Mouse (Mus musculus): ENCODE measurements around the gene Cryga. TPM values are rescaled to one million over a fixed set of nuclear protein-coding genes. Genes with fewer than 3 reads are reported as not detected.

Gene Cryga
- total and polyA plus RNA-seq, 3 experiments, result not detected

DNA sequence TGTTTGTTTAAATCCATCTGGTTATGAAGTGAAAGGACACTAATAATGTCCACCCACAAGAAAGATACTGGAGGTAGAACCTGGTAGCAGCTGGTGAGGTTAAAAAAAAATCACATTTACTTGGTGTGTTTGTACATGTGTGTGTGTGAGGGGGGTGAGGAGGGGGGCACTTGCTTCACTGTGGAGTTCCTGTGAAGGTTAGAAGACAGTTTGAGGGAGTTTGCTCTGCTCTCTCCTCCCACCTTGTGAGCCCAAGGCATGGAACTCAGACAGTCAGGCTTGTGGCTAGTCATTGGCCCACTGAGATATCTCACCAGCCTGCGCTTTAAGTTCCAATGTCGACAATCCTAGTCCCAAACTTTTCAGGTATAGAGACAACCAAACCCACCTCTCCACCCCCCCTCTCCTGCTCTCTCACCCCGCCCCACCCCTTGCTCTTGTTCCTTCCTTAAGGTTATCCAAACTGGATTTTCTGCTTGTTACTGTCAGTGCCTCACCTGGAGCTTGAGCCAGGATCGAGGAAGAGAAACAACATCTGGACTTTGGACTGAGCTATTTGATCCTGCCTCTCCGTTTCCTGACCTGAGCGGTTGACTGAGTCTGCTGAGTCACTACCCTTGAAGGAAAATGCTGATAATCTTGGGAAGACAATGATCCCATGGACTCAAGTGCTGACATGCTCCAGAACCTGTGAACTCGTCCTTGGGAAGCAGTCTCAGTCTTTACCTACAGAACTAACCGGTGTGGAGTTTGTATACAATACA, 15.2 kb upstream of the Cryga start:
- Histone ChIP-seq H3K27me3 (ENCODE audit: control insufficient read depth, insufficient read depth, low read length) (no peaks in the 10 kb centered on the region), H3K4me3 (no peak overlapping the region), H3K27ac (no peak overlapping the region), H3K4me1 (ENCODE audit: control insufficient read depth, insufficient read depth, low read length) (no peaks in the 10 kb centered on the region), H3K79me2 (replicated peaks; ENCODE audit: control insufficient read depth, insufficient read depth, low read length) (no peaks in the 10 kb centered on the region), H3K9ac (ENCODE audit: low read depth, low read length) (no peak overlapping the region), H3K36me3 (ENCODE audit: control insufficient read depth, insufficient read depth, low read length) (no peaks in the 10 kb centered on the region)
- intact Hi-C loops (cut with DNase I), result no loop called here
- no peak for DNase-seq
- TF ChIP-seq EP300 (IDR thresholded peaks at IDR 0.05; ENCODE audit: insufficient read depth, low read depth, low read length) (no peak), CTCF (IDR thresholded peaks at IDR 0.05) (no peak), POLR2A (IDR thresholded peaks at IDR 0.05; ENCODE audit: insufficient read depth, low read depth, low read length) (no peak)
- 60% methylated on average over 8 of the region's 8 CpGs for WGBS

GRCm38 (mm10) chr1:65113536-65114172, 10.5 kb upstream of the Cryga start:
- no peaks in the 10 kb centered on the region for H3K27me3 ChIP-seq (ENCODE audit: control insufficient read depth, insufficient read depth, low read length)
- TF ChIP-seq CTCF (IDR thresholded peaks at IDR 0.05), result no peak
- no peak for TF ChIP-seq POLR2A (IDR thresholded peaks at IDR 0.05; ENCODE audit: insufficient read depth, low read depth, low read length)
- TF ChIP-seq EP300 (IDR thresholded peaks at IDR 0.05; ENCODE audit: insufficient read depth, low read depth, low read length), result no peak
- DNase-seq, result no peak
- no peak overlapping the region for H3K9ac ChIP-seq (ENCODE audit: low read depth, low read length)
- WGBS, result 87% methylated on average over 5 of the region's 5 CpGs
- no peaks in the 10 kb centered on the region for H3K36me3 ChIP-seq (ENCODE audit: control insufficient read depth, insufficient read depth, low read length)
- no peak overlapping the region for H3K4me3 ChIP-seq
- no peaks in the 10 kb centered on the region for H3K79me2 ChIP-seq (replicated peaks; ENCODE audit: control insufficient read depth, insufficient read depth, low read length)
- H3K27ac ChIP-seq, result no peak overlapping the region
- intact Hi-C loops (cut with DNase I), result no loop called here
- no peaks in the 10 kb centered on the region for H3K4me1 ChIP-seq (ENCODE audit: control insufficient read depth, insufficient read depth, low read length)

GRCm38 (mm10) chr1:65112807-65113196, 9.6 kb upstream of the Cryga start:
- peak in 1 of 2 experiments; percentile 24 for DNase-seq
- 40% methylated on average over 14 of the region's 14 CpGs for WGBS
- no peaks in the 10 kb centered on the region for H3K79me2 ChIP-seq (replicated peaks; ENCODE audit: control insufficient read depth, insufficient read depth, low read length)
- H3K4me1 ChIP-seq (ENCODE audit: control insufficient read depth, insufficient read depth, low read length), result no peaks in the 10 kb centered on the region
- H3K27ac ChIP-seq, result peak overlapping the region; percentile 58
- intact Hi-C loops (cut with DNase I), result loop anchor here (1.0 kb wide), 1 partner anchor 66 kb away; no protein-coding TSS in a partner anchor
- no peak for TF ChIP-seq POLR2A (IDR thresholded peaks at IDR 0.05; ENCODE audit: insufficient read depth, low read depth, low read length)
- no peak for TF ChIP-seq CTCF (IDR thresholded peaks at IDR 0.05)
- TF ChIP-seq EP300 (IDR thresholded peaks at IDR 0.05; ENCODE audit: insufficient read depth, low read depth, low read length), result no peak
- peak overlapping the region; percentile 28; the same call in 1 of the 2 replicates for H3K4me3 ChIP-seq
- no peaks in the 10 kb centered on the region for H3K36me3 ChIP-seq (ENCODE audit: control insufficient read depth, insufficient read depth, low read length)
- no peaks in the 10 kb centered on the region for H3K27me3 ChIP-seq (ENCODE audit: control insufficient read depth, insufficient read depth, low read length)
- H3K9ac ChIP-seq (ENCODE audit: low read depth, low read length), result peak overlapping the region; percentile 2; the same call in 1 of the 2 replicates

DNA sequence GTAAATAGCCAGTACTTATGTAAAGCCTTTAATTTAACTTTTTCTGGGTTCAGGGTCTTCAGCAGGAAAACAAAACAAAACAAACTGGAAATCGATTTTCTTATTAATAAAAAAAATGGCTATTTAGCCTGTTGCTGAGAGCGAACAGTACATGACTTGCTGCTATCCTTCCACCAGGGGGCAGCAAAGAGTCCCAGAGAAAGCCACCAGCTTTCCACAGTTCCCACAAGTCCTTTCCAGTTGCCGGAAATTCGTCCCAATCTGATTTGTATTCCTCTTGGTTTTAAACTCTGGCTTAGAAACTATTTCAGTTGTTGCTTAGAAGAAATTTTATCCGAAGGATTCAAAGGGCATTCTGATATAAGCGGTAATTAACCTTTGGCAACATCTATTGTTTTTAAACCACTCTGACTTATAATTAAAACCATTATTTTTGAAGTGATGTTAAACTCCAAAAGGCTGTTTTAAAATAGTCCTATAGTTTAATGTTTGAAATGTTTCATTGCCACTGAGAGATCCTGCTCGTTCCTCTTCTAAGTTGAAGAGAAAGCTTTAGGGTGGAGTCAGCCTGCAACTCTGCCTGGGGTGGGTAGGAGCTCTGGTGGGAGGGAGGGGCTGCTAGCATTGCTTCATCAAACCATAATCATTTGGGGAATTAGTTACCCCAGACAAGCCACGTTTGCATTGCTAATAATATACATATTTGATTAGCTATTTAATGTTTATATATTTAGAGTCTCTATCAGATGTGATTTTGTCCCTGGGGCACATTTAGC, 9.0 kb upstream of the Cryga start:
- 6% methylated on average over 8 of the region's 8 CpGs for WGBS
- peak; percentile 99; the same call in 1 of the 2 replicates for TF ChIP-seq CTCF (IDR thresholded peaks at IDR 0.05)
- peak; percentile 66; the same call in 1 of the 2 replicates for TF ChIP-seq EP300 (IDR thresholded peaks at IDR 0.05; ENCODE audit: insufficient read depth, low read depth, low read length)
- no peak for TF ChIP-seq POLR2A (IDR thresholded peaks at IDR 0.05; ENCODE audit: insufficient read depth, low read depth, low read length)
- Histone ChIP-seq H3K27me3 (ENCODE audit: control insufficient read depth, insufficient read depth, low read length) (no peaks in the 10 kb centered on the region), H3K4me1 (ENCODE audit: control insufficient read depth, insufficient read depth, low read length) (no peaks in the 10 kb centered on the region), H3K9ac (ENCODE audit: low read depth, low read length) (no peak overlapping the region), H3K4me3 (peak overlapping the region; percentile 28), H3K79me2 (replicated peaks; ENCODE audit: control insufficient read depth, insufficient read depth, low read length) (no peaks in the 10 kb centered on the region), H3K36me3 (ENCODE audit: control insufficient read depth, insufficient read depth, low read length) (no peaks in the 10 kb centered on the region), H3K27ac (peak overlapping the region; percentile 58)
- intact Hi-C loops (cut with DNase I), result loop anchor here (1.0 kb wide), 1 partner anchor 67 kb away; no protein-coding TSS in a partner anchor
- peak; percentile 55 for DNase-seq

DNA sequence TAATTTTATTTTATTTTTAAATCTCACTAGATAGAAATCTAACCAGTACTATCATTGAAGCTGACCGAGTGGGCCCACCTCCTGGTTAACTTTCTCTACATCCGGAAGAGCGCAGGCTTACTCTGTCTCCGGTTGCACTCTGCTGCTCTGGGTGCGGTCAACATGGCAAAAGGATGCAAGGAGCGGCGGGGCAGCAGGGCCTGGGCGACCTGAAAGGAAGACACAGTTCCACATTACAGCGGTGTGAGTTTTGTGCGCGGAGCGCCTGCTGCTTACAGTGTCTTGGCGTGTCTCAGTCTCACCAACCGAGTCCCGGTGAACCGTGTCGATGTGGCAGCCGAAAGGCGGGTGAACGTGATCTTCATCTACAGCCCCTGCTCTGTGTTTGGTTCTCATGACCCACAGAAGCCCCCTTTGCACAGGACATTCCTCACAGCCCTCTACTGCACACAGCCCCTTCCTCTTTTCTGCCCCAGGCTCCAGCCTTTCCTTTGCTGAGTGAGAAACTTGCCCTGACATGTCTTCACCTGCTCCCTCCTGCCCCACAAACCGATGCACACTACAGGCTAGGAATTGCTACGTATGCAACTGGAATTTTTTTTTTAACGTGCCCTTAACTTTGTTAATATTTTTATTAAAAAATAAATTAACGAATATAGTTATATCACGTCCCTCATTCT, 6.7 kb upstream of the Cryga start:
- TF ChIP-seq POLR2A (IDR thresholded peaks at IDR 0.05; ENCODE audit: insufficient read depth, low read depth, low read length) (no peak), CTCF (IDR thresholded peaks at IDR 0.05) (no peak), EP300 (IDR thresholded peaks at IDR 0.05; ENCODE audit: insufficient read depth, low read depth, low read length) (no peak)

More for the DNA sequence above, 6.7 kb upstream of the Cryga start:
- Histone ChIP-seq H3K36me3 (ENCODE audit: control insufficient read depth, insufficient read depth, low read length) (no peaks in the 10 kb centered on the region), H3K4me1 (ENCODE audit: control insufficient read depth, insufficient read depth, low read length) (no peaks in the 10 kb centered on the region), H3K4me3 (no peak overlapping the region), H3K27ac (no peak overlapping the region), H3K9ac (ENCODE audit: low read depth, low read length) (no peak overlapping the region), H3K27me3 (ENCODE audit: control insufficient read depth, insufficient read depth, low read length) (no peaks in the 10 kb centered on the region), H3K79me2 (replicated peaks; ENCODE audit: control insufficient read depth, insufficient read depth, low read length) (no peaks in the 10 kb centered on the region)
- 72% methylated on average over 25 of the region's 25 CpGs for WGBS
- intact Hi-C loops (cut with DNase I), result no loop called here
- no peak for DNase-seq

Measured in heart, adult 2 months (tissue).